Mouse (Mus musculus): ENCODE results near the gene Stra8. TPM values are rescaled to one million over a fixed set of nuclear protein-coding genes. Genes with fewer than 3 reads are reported as not detected.

Gene Stra8
- polyA plus RNA-seq, 1 experiment, result not detected

DNA sequence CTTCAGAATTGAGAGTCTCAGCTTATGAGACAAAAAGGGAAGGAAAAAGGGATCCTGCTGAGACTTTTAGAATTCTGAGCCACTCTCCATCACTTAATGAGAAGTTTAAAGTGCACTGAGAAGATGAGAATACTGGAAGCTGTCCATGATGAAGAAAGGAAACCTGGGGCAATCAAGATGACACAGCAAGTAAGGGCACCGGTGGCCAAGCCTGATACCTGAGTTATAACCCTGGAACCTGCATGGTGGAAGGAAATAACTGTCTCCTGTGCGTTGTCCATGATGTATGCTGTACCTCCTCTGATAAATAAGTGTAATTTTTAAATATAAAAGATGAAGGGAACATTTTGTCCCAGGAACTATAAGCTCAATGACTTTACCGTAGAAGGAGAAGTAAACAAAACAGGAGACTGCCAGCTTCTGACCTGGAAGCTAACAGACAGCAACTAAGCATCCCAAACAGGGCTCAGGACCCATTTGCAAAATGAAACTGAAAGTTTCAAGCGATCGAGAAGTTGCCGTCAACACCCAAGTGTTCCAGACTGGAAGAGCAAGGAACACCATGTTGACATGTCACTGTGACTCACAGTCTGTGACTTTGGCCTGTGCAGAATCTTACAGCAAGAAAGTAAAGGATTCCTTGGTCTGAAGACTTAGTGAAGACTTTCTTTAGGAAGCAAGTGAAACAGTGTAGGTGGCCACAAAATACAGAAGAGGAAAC, 46.0 kb downstream of the Stra8 start:
- Histone ChIP-seq H3K4me3 (ENCODE audit: low read depth, low read length) (no peak overlapping the region), H3K36me3 (ENCODE audit: control insufficient read depth, insufficient read depth, low read length) (no peaks in the 10 kb centered on the region; the same call in 1 of the 2 replicates), H3K27ac (ENCODE audit: insufficient read depth, low read depth, low read length) (peak overlapping the region; percentile 68), H3K27me3 (ENCODE audit: control insufficient read depth, insufficient read depth, low read length) (no peaks in the 10 kb centered on the region), H3K4me1 (ENCODE audit: control insufficient read depth, insufficient read depth, insufficient read length, low read length) (no peaks in the 10 kb centered on the region)
- TF ChIP-seq POLR2A (IDR thresholded peaks at IDR 0.05; ENCODE audit: low read depth, low read length) (no peak), CTCF (IDR thresholded peaks at IDR 0.05; ENCODE audit: extremely low read depth, insufficient read length, insufficient replicate concordance, low read depth, low read length) (no peak)
- 48% methylated on average over 6 of the region's 6 CpGs for WGBS

DNA sequence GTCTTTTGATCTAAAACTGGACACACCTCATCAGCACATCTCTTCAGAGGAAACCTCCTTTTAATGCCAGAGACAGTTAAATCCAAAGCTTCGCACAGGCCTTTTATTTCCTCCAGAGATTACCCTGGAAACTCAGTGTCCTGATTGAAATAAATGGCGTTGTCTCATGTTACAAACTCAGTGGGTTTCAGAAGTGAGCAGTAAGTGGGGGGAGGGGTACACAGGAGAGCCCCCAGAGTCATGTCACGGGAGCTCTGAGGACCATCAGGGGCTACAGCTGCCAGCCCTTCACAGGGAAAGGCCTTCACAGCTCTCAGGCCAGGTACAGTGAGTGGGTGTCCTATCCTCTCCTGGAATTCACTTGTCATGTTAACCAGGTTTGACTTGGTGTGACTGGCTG, 51.2 kb downstream of the Stra8 start:
- no peaks in the 10 kb centered on the region for H3K27me3 ChIP-seq (ENCODE audit: control insufficient read depth, insufficient read depth, low read length)
- H3K36me3 ChIP-seq (ENCODE audit: control insufficient read depth, insufficient read depth, low read length), result peaks cover 3% of the 10 kb centered on the region; the same call in 1 of the 2 replicates
- WGBS, result 84% methylated on average over 3 of the region's 3 CpGs
- TF ChIP-seq POLR2A (IDR thresholded peaks at IDR 0.05; ENCODE audit: low read depth, low read length), result no peak
- no peak for TF ChIP-seq CTCF (IDR thresholded peaks at IDR 0.05; ENCODE audit: extremely low read depth, insufficient read length, insufficient replicate concordance, low read depth, low read length)
- peak overlapping the region; percentile 60 for H3K27ac ChIP-seq (ENCODE audit: insufficient read depth, low read depth, low read length)
- H3K4me3 ChIP-seq (ENCODE audit: low read depth, low read length), result no peak overlapping the region
- no peaks in the 10 kb centered on the region for H3K4me1 ChIP-seq (ENCODE audit: control insufficient read depth, insufficient read depth, insufficient read length, low read length)

DNA sequence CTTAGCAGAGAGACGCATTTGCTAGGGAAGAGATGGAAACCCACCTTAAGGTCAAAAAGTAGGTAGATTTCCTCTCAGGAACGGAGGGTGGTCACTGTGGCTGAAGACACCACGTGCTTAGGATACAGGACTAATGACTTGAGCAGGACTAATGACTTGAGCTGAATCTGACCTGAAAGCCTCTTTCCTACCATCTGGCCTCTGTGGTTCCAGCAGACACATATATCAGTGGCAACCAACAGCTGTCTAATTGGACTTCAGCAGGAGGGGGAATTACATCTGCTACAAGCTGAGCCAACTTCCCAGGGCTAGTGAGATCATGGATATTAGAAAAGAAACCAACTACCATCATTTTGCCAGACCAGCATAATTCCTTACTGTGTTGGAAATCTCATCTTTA, 59.3 kb downstream of the Stra8 start:
- no peaks in the 10 kb centered on the region for H3K4me1 ChIP-seq (ENCODE audit: control insufficient read depth, insufficient read depth, insufficient read length, low read length)
- H3K27me3 ChIP-seq (ENCODE audit: control insufficient read depth, insufficient read depth, low read length), result no peaks in the 10 kb centered on the region
- 90% methylated on average over 3 of the region's 3 CpGs for WGBS
- H3K27ac ChIP-seq (ENCODE audit: insufficient read depth, low read depth, low read length), result no peak overlapping the region
- H3K36me3 ChIP-seq (ENCODE audit: control insufficient read depth, insufficient read depth, low read length), result peaks cover 11% of the 10 kb centered on the region; the same call in 1 of the 2 replicates
- no peak overlapping the region for H3K4me3 ChIP-seq (ENCODE audit: low read depth, low read length)
- TF ChIP-seq POLR2A (IDR thresholded peaks at IDR 0.05; ENCODE audit: low read depth, low read length), result no peak

DNA sequence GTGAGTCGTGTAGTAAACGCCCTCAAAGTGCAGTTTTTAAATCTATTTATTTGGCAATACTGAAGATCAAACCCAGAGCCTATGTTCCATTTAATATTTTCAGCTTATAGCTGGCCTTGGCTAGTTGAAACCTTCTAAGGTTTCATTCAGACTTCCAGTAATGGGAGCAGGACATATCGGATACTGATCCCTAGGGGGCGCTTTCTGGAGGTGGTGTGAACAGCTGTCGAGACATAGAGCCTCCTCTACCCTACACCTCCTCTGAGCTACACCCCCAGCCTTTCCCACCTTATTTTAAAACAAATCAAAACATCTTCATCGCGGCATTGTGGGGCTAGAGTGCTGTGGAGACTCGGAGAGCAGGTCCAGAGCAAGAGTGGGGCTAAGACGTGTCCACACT, 60.7 kb downstream of the Stra8 start:
- WGBS, result 72% methylated on average over 9 of the region's 9 CpGs
- TF ChIP-seq POLR2A (IDR thresholded peaks at IDR 0.05; ENCODE audit: low read depth, low read length) (no peak), CTCF (IDR thresholded peaks at IDR 0.05; ENCODE audit: extremely low read depth, insufficient read length, insufficient replicate concordance, low read depth, low read length) (peak; percentile 19; the same call in 1 of the 2 replicates)
- Histone ChIP-seq H3K27me3 (ENCODE audit: control insufficient read depth, insufficient read depth, low read length) (no peaks in the 10 kb centered on the region), H3K4me3 (ENCODE audit: low read depth, low read length) (no peak overlapping the region), H3K36me3 (ENCODE audit: control insufficient read depth, insufficient read depth, low read length) (peaks cover 9% of the 10 kb centered on the region; the same call in 1 of the 2 replicates), H3K27ac (ENCODE audit: insufficient read depth, low read depth, low read length) (no peak overlapping the region), H3K4me1 (ENCODE audit: control insufficient read depth, insufficient read depth, insufficient read length, low read length) (no peaks in the 10 kb centered on the region)

DNA sequence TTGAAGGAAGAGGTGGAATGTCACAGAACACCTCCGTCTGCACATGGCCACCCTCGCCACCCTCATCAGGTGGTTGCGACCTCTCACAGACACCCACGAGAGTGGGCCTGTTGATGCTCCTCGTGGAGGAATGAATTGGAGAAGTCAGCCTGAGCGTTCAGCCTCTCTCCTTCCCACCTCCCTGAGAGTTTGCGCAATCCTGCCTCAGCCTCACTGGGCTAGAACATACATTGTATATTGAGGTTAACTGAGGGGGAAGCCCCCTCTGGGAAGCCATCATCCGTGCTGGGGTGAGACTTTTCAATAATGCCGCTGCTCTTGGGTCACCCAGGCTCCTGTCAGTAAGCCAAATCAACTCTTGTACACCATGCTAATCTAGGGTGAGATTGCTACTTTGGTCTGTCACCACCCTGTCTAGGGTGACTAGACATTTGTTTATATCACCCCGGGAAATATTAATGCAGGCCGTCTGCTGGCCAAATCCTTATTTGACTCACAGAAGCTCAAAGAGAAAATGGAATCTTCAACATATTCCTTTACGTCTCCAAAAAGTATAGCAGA, 67.2 kb downstream of the Stra8 start:
- Histone ChIP-seq H3K27me3 (ENCODE audit: control insufficient read depth, insufficient read depth, low read length) (no peaks in the 10 kb centered on the region), H3K27ac (ENCODE audit: insufficient read depth, low read depth, low read length) (peak overlapping the region; percentile 61; the same call in 1 of the 2 replicates), H3K36me3 (ENCODE audit: control insufficient read depth, insufficient read depth, low read length) (no peaks in the 10 kb centered on the region), H3K4me3 (ENCODE audit: low read depth, low read length) (peak overlapping the region; percentile 50), H3K4me1 (ENCODE audit: control insufficient read depth, insufficient read depth, insufficient read length, low read length) (peaks cover 8% of the 10 kb centered on the region)
- TF ChIP-seq POLR2A (IDR thresholded peaks at IDR 0.05; ENCODE audit: low read depth, low read length), result no peak
- TF ChIP-seq CTCF (IDR thresholded peaks at IDR 0.05; ENCODE audit: extremely low read depth, insufficient read length, insufficient replicate concordance, low read depth, low read length), result no peak
- WGBS, result 39% methylated on average over 12 of the region's 12 CpGs

DNA sequence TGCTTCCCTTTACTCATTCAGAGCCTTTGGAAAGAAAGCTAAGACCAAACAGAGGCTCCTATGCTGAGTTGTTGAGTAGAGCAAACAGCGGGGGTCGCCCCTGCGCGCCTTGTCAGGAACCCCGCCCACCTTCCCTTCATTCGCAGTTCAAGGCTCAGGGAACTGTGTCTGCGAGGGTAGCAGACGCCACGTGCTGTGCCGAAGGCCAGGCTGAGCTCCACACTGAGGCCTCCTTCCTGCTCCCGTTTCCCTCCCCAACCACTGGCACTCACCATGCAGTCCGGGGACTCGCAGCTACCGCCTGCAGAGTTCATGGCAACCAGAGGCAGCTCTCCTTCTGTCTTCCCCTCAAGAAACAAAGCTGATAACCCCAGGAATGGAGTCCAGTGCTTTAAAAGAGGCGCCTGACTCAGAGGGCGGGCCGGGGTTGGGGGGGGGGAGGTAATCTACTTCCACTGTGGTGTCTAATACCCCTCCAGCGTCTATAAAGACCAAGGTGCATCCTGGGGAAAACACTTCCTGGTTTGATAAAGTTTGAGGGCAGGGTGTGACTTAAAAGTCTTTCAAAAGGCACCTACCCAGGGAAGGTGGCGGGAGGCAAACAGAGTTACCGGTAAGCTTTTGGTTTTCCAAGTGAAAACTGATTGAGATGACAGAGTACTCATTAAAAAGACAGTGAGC, 68.3 kb downstream of the Stra8 start, which contains the start of gene Slc23a4:
Gene Slc23a4 (minus strand): TSS at position 324 of the 681 bp plus-strand sequence.
- Histone ChIP-seq H3K27me3 (ENCODE audit: control insufficient read depth, insufficient read depth, low read length) (no peaks in the 10 kb centered on the region), H3K4me1 (ENCODE audit: control insufficient read depth, insufficient read depth, insufficient read length, low read length) (peaks cover 8% of the 10 kb centered on the region), H3K4me3 (ENCODE audit: low read depth, low read length) (peak within 1 kb of the TSS; percentile 66), H3K27ac (ENCODE audit: insufficient read depth, low read depth, low read length) (peak within 1 kb of the TSS; percentile 61), H3K36me3 (ENCODE audit: control insufficient read depth, insufficient read depth, low read length) (no peaks in the 10 kb centered on the region)
- 8% methylated on average over 20 of the region's 20 CpGs for WGBS
- TF ChIP-seq POLR2A (IDR thresholded peaks at IDR 0.05; ENCODE audit: low read depth, low read length) (no peak), CTCF (IDR thresholded peaks at IDR 0.05; ENCODE audit: extremely low read depth, insufficient read length, insufficient replicate concordance, low read depth, low read length) (no peak)

Other genes starting within 250 kb of the Stra8 start
- gene Agbl3, start 139.7 kb upstream of the Stra8 start, polyA plus RNA-seq (2012; rRNA removed), result 0.38 and 0.57 TPM in 2 replicates
- 10.3 and 51.1 TPM in 2 replicates for gene Tmem140, start 57.0 kb upstream of the Stra8 start, polyA plus RNA-seq (2012; rRNA removed)
- 1.4 and 1.6 TPM in 2 replicates for gene Cyren, start 42.1 kb upstream of the Stra8 start, polyA plus RNA-seq (2012; rRNA removed)
- gene Wdr91, start 9.3 kb upstream of the Stra8 start, polyA plus RNA-seq (2012; rRNA removed), result 3.3 and 4.7 TPM in 2 replicates
- 76.2 and 221 TPM in 2 replicates for gene Slc23a4, start 68.2 kb downstream of the Stra8 start, polyA plus RNA-seq (2012; rRNA removed)
- 2.1 and 5.3 TPM in 2 replicates for gene Cnot4, start 213.6 kb downstream of the Stra8 start, polyA plus RNA-seq (2012; rRNA removed)

Measured in small intestine, adult 2 months (tissue).